Mouse (Mus musculus) frontal cortex, adult (tissue): Measurements from ENCODE around the gene Ltbp3.

Experiments
- ATAC-seq: cut with Nextera tagmentation; 2 replicates; pipeline ENCODE4 v1.9.2; 2017; ENCODE audit warnings: mild to moderate bottlenecking, moderate library complexity, mixed read lengths; ENCODE audit not compliant: low TSS enrichment

The Ltbp3 gene

DNA sequence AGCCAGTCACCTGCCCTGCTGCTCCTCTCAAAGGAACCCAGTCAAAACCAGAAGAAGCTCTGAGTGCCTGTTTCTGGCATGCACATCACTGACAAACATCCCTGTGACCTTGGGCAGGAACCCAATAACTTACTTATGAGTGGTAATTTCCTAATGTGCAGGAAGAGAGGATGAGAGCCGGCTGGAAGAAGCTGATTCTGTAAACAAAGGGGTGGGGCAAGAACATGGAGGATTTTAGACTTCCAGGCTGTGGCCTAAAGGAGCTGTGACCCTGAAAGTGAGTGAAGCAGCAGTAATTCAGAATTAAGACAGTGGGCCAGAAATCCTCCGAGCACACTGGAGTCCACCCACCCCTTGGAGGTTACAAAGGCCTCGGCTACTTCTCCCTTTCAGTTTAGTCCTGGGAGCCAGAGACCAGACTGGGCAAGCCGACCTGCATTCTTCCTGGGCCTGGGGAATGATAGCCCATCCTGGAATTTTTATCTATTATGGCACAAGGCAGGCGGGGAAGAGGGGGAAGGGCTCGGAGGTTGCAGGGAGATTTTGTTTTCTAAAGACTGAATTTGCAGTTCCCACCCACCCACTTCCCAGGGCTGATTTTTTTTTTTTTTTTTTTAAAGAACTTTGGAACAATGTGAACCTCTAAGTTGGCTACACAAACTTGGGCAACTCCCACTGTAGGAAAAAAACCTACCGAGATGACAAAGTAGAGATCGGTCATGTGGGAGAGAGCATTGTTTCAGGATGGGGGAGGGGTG is 65.5 kb downstream of the Ltbp3 start:
- ATAC-seq, result no peak

DNA sequence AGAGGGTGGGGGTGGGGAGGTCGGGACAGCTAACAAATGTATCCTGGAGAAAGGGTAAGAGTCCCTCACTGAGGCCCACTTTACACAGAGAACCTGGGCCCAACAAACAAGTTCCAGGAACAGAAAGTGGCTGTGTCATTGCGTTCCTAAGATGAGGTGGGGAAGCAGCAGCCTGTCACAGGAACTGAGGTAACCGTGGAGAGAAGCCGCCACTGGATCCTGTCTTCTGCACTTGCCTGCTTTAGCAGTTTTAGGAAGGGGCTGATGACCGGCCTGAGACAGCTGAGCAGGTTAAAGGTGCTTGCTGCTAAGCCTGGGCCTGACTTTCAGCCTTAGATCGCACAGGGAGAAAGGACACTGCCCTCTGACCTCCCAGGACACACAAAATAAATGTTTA is 66.1 kb downstream of the Ltbp3 start:
- ATAC-seq, result no peak

DNA sequence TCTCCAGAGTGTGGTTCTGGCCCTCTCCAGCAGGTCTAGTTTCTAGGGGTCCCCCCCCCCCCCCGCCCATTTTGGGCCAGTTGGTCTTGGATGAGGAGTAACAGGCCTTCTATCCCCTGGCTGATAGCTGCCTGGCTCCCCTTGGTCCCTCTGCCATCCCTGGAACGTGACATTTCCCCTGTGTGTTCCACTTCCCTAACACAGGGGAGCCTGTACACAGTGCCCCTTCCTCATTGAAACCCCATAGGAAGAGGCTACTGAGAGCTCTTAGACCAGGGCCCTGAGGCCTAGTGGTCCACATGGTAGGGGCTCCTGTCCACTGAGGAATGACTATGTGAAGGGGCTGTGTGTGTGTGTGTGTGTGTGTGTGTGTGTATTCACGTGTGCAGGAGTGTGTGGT is 67.0 kb downstream of the Ltbp3 start:
- no peak for ATAC-seq
